Mouse (Mus musculus) stomach, embryonic 14.5 days (tissue): ENCODE results near the gene Tub. TPM values are rescaled to one million over a fixed set of nuclear protein-coding genes. Genes with fewer than 3 reads are reported as not detected.

Experiments
- ATAC-seq: fragments of 200-750 bp; cut with Nextera tagmentation; 2 replicates; pipeline ENCODE4 v1.8.0; 2017; ENCODE audit warnings: low read depth, moderate TSS enrichment; ENCODE audit not compliant: insufficient number of reproducible peaks, insufficient read depth, low FRiP score
- H3K27ac ChIP-seq: fragments of 300-500 bp; sonication (generic); 2 replicates; pipeline ENCODE4 v1.5.1; 2014; ENCODE audit warnings: mild to moderate bottlenecking, low read length, moderate library complexity, mixed read lengths
- H3K27me3 ChIP-seq: fragments of 300-500 bp; sonication (generic); 2 replicates; pipeline ENCODE4 v1.6.1; 2014; ENCODE audit warnings: low read length, control low read depth, mixed read lengths; ENCODE audit not compliant: control insufficient read depth, insufficient read depth
- H3K36me3 ChIP-seq: fragments of 300-500 bp; sonication (generic); 2 replicates; pipeline ENCODE4 v1.6.1; 2014; ENCODE audit warnings: mild to moderate bottlenecking, control low read depth, low read length, moderate library complexity, mixed read lengths; ENCODE audit not compliant: control insufficient read depth, insufficient read depth
- H3K4me1 ChIP-seq: fragments of 300-500 bp; sonication (generic); 2 replicates; pipeline ENCODE4 v1.6.1; 2014; ENCODE audit warnings: low read length, control low read depth, mixed read lengths; ENCODE audit not compliant: control insufficient read depth, insufficient read depth
- H3K4me2 ChIP-seq: fragments of 300-500 bp; sonication (generic); replicated peaks from 2 replicates; pipeline ENCODE4 v1.6.1; 2014; ENCODE audit warnings: low read depth, low read length, control low read depth
- H3K4me3 ChIP-seq: fragments of 300-500 bp; sonication (generic); 2 replicates; pipeline ENCODE4 v1.5.1; 2014; ENCODE audit warnings: low read depth, low read length, control low read depth
- H3K9ac ChIP-seq: fragments of 300-500 bp; sonication (generic); replicated peaks from 2 replicates; pipeline ENCODE4 v1.6.1; 2014; ENCODE audit warnings: low read depth, mild to moderate bottlenecking, control low read depth, low read length, moderate library complexity, mixed read lengths
- H3K9me3 ChIP-seq: fragments of 300-500 bp; sonication (generic); 2 replicates; pipeline ENCODE4 v1.6.1; 2016; ENCODE audit warnings: low read depth, low read length, control low read depth; ENCODE audit not compliant: control insufficient read depth
- whole genome bisulfite sequencing: fragments of 180-500 bp; shearing (Covaris S2); extraction: QIAGEN DNeasy Blood & Tissue Kit; methylation state at CpG from one replicate; pipeline ENCODE4 v1.1.7; 2014; 5-methylcytosine and 5-hydroxymethylcytosine counted together
- polyA plus RNA-seq: library from polyadenylated mRNA; unstranded; fragments of >200 nt; fragmentation: Nextera tagmentation; extraction: Ambion mirVana; gene quantifications from 2 replicates; pipeline ENCODE4 v1.2.1, GENCODE M21; 2014

Gene Tub
- polyA plus RNA-seq, 1 experiment from 2014 or later: 4.9 TPM

DNA sequence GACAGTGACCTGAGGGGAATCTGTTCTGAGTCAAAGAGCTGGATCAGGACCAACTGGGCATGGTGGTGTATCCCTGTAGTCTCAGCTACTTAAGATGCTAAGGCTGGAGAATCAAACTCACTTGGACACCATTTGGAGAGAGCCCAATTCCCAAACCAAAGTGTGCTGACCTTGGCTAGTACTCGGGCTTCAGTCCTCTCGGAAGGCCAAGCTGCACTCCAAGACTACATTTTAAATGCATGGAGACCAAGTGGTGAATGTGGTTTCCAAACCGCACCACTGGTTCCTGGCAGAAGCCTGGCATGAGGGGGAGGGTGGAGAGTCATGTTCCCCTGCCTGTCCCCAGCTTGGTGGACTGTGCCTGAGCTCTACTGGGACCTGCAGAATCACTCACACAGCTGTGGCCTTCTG, 43.7 kb downstream of the Tub start:
- Histone ChIP-seq H3K4me2 (no peak overlapping the region), H3K27me3 (no peaks in the 10 kb centered on the region), H3K9me3 (no peaks in the 10 kb centered on the region), H3K36me3 (no peaks in the 10 kb centered on the region), H3K4me3 (no peak overlapping the region), H3K4me1 (no peaks in the 10 kb centered on the region), H3K27ac (no peak overlapping the region), H3K9ac (no peak overlapping the region)
- 92% methylated on average over 3 of the region's 3 CpGs for WGBS
- ATAC-seq: no peak

DNA sequence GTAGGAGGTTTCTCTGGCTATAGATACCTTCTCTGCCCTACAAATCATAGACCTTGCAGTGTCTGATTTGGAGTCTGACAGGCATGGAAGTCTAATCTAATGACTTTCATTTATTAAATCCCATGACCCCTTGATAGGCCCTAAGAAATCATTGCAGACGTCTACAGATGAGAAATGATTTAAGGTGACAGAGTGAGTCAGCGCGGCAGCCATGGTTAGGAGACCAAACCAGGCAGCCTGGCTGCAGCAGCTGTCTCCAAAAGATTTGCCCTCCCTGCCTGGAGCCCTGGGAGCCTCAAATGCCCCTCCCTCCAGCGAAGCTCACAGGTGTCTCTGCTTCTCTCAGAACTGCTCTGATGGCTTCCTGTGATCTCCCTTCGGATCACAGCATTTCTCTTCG, 46.0 kb downstream of the Tub start:
- Histone ChIP-seq H3K4me2 (no peak overlapping the region), H3K4me3 (no peak overlapping the region), H3K4me1 (no peaks in the 10 kb centered on the region), H3K9me3 (no peaks in the 10 kb centered on the region), H3K9ac (no peak overlapping the region), H3K27me3 (no peaks in the 10 kb centered on the region), H3K27ac (no peak overlapping the region), H3K36me3 (no peaks in the 10 kb centered on the region)
- WGBS: 52% methylated on average over 6 of the region's 6 CpGs
- ATAC-seq: no peak

DNA sequence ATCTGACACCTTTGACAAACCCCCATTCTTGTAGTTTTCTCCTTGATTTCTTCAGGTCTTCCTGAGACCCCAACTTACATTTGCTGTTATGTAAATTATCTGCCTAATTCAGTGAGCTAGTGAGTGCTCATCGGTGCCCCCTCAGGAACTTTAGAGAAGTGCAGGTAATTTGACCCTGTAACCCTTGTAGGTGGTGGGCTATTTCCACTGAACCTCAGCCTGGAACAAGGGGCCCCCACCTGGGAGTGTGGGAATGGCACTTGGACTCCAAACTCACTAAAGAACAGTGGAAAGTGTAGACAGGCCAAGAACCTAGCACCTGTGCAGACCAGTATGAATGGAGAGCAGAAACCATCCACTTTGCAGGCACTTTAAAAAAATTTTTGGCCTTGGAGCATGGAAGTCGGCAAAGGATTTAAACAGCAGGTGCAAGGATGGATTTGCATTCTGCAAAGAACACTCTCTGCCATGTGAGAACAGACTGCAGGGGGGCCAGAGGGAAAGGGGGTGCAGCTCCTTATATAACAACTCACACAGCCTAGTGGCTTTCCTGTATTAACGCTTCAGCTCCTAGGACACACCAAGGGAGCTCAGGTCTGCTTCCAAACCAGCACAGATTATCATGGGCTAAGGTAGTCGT, 50.3 kb downstream of the Tub start:
- 46% methylated on average over 4 of the region's 4 CpGs for whole genome bisulfite sequencing

DNA sequence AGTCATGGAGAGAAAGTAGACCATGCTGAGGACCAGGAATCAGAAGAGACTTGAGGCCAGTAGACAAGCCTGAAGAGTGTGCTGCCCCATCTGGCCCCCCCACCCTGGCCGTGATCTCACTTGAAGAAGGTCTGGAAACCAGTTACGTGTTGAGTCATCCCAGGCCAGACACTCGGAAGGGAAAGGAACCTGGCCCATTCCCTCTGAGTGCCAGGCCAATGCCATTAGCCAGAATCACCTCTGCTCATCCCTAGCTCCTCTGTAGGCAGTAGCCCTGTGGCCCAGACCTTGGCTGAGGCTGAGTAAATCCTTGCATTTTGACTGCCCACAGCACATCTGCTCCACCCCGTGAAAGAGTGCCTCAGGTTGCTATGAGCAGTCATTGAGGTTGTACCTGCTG, 51.8 kb downstream of the Tub start:
- H3K27me3 ChIP-seq: no peaks in the 10 kb centered on the region
- no peak overlapping the region for H3K4me2 ChIP-seq
- H3K27ac ChIP-seq: no peak overlapping the region
- H3K36me3 ChIP-seq: no peaks in the 10 kb centered on the region
- ATAC-seq: no peak
- no peak overlapping the region for H3K4me3 ChIP-seq
- no peaks in the 10 kb centered on the region for H3K4me1 ChIP-seq
- 75% methylated on average over 4 of the region's 4 CpGs for WGBS
- no peaks in the 10 kb centered on the region for H3K9me3 ChIP-seq
- H3K9ac ChIP-seq: no peak overlapping the region

More for the DNA sequence above, 50.3 kb downstream of the Tub start:
- no peak for ATAC-seq
- no peaks in the 10 kb centered on the region for H3K27me3 ChIP-seq
- no peaks in the 10 kb centered on the region for H3K4me1 ChIP-seq
- H3K4me3 ChIP-seq: no peak overlapping the region
- H3K4me2 ChIP-seq: no peak overlapping the region
- no peak overlapping the region for H3K27ac ChIP-seq
- H3K9ac ChIP-seq: no peak overlapping the region
- no peaks in the 10 kb centered on the region for H3K9me3 ChIP-seq
- no peaks in the 10 kb centered on the region for H3K36me3 ChIP-seq

DNA sequence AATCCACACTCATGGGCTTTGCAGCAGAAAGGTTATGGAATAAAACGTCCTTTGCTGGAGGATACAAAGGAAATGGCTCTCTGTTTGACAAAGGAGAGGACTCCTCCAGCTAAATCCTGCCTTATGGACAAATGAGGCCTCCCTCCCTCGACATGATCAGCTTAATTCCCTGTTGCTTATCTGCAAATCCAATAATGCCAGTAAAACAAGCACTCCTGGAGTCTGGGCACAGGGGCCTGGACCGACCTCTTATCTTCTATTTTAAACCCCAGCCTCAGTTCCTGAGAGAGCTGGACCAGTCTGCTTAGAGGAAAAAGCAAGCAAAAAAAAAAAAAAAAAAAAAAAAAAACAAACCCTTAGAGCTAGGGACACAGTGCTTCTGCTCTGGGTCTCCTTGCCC, 53.5 kb downstream of the Tub start:
- H3K9ac ChIP-seq: no peak overlapping the region
- no peaks in the 10 kb centered on the region for H3K4me1 ChIP-seq
- H3K27me3 ChIP-seq: no peaks in the 10 kb centered on the region
- no peak overlapping the region for H3K27ac ChIP-seq
- 28% methylated on average over 3 of the region's 3 CpGs for whole genome bisulfite sequencing
- no peak overlapping the region for H3K4me3 ChIP-seq
- ATAC-seq: no peak
- no peaks in the 10 kb centered on the region for H3K9me3 ChIP-seq
- no peak overlapping the region for H3K4me2 ChIP-seq
- no peaks in the 10 kb centered on the region for H3K36me3 ChIP-seq

DNA sequence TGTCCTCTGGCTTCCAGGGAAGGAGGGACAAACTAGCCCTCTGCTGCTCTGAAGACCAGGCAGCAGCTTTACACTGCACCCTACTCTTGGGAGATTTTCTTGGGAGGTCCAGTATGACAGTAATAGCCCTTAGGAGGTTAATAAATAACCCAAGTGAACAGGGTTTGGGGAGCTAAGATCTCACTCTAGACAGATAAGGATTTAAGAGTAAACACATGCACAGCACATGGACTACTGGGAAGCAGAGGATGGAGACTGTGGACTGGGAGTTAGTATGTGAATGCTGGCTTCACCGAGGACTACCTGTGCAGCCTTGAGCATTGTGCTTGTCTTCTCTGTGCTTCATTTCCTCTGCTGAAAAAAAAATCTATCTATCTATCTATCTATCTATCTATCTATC, 59.1 kb downstream of the Tub start:
- 58% methylated on average over 1 of the region's 1 CpGs for WGBS
- Histone ChIP-seq H3K4me1 (no peaks in the 10 kb centered on the region), H3K27me3 (peaks cover 19% of the 10 kb centered on the region; the same call in 1 of the 2 replicates), H3K4me2 (no peak overlapping the region), H3K4me3 (no peak overlapping the region), H3K9me3 (no peaks in the 10 kb centered on the region), H3K9ac (no peak overlapping the region), H3K27ac (no peak overlapping the region), H3K36me3 (no peaks in the 10 kb centered on the region)
- 0 out of 2 replicates have a peak, but pooled peaks have one; percentile 59 for ATAC-seq

DNA sequence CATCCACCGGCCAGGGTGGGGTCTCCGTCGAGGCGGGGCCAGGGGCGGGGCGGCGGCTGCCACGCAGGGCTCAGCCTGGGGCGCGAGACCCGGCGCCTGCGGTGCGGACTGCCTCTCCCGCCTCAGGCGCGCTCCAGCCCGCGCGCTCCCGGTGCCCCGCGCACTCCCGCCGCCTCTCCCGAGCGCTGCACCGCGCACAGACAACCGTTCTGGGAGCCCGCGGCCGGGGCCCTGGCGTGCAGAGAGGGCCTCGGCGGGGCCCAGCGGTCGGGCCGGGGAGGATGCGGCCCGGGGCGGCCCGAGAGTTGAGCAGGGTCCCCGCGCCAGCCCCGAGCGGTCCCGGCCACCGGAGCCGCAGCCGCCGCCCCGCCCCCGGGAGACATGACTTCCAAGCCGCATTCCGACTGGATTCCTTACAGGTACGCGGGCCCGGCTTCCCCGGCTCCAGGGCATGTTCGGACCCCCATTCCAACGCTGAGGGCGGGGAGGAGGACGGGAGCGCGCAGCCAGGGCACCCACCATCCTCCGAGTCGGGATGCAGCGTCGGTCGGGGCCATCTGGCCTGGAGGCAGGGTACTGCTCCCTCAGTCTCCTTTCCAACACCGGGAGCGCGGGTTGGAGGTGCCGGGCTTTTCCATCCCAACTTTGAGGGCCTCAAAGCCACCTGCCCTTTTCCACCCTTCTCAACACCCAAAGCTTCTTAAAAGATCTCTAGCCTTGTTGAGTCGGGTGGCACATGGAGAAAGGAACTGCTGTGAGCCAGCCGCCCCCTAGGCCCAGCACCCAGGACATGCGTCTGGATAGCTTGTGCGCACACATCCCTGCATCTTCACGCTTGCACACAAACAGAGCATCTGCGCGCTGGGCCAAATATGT, 60.8 kb downstream of the Tub start:
- H3K9me3 ChIP-seq: no peaks in the 10 kb centered on the region
- H3K4me2 ChIP-seq: peak overlapping the region; percentile 88
- peak; percentile 72 for ATAC-seq
- no peak overlapping the region for H3K27ac ChIP-seq
- peaks cover 19% of the 10 kb centered on the region; the same call in 1 of the 2 replicates for H3K27me3 ChIP-seq
- peak overlapping the region; percentile 61 for H3K4me3 ChIP-seq
- 3% methylated on average over 60 of the region's 82 CpGs for WGBS
- H3K9ac ChIP-seq: peak overlapping the region; percentile 46; the same call in 1 of the 2 replicates
- no peaks in the 10 kb centered on the region for H3K36me3 ChIP-seq
- no peaks in the 10 kb centered on the region for H3K4me1 ChIP-seq

DNA sequence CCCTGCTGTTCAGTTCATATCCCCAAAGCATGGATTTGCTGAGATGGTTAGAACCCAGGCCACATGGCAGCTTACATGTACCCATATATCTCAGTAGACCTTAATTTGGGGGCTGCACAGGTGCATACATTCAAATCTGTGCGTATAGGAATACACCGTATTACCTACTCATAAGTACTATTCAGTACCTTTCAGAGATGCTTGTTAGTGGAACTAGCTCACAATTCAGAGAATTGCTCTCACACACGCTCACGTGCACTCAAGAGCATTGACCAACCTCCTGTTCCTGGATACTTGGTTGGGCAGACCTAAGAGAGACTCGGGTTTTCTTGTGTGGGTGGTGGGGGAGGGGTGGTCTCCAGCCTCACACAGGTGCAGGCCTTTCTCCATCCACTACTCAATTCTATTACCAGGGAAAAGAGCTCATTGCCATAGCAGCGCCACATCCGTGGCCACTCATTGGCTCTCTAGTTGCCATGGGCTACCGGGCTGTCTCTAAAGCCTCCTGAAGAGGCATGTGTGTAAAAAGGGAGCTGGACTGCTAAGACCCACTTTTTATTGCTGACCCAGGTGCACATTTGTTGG, 61.5 kb downstream of the Tub start:
- no peaks in the 10 kb centered on the region for H3K9me3 ChIP-seq
- no peak overlapping the region for H3K9ac ChIP-seq
- 53% methylated on average over 8 of the region's 8 CpGs for WGBS
- no peak for ATAC-seq
- peak overlapping the region; percentile 61; the same call in 1 of the 2 replicates for H3K4me3 ChIP-seq
- H3K36me3 ChIP-seq: no peaks in the 10 kb centered on the region
- no peaks in the 10 kb centered on the region for H3K4me1 ChIP-seq
- H3K27ac ChIP-seq: no peak overlapping the region
- H3K4me2 ChIP-seq: peak overlapping the region; percentile 88
- H3K27me3 ChIP-seq: peaks cover 19% of the 10 kb centered on the region; the same call in 1 of the 2 replicates
